Mouse (Mus musculus) bone marrow macrophage, adult 2 months (primary cell): ENCODE results near the gene Rufy1. TPM values are rescaled to one million over a fixed set of nuclear protein-coding genes. Genes with fewer than 3 reads are reported as not detected.
"Not testable (repeated sequence)": the region's sequence is repeated elsewhere in the genome, so short reads cannot be mapped to it uniquely, and the experiment has no call there.

Experiments
- H3K27ac ChIP-seq: 2 replicates; pipeline ENCODE4 v1.5.1; 2012; ENCODE audit warnings: low read depth, low read length; ENCODE audit not compliant: insufficient read depth
- H3K4me1 ChIP-seq: 2 replicates; pipeline ENCODE4 v1.6.1; 2012; ENCODE audit warnings: low read length; ENCODE audit not compliant: control insufficient read depth, insufficient read depth
- H3K4me3 ChIP-seq: 2 replicates; pipeline ENCODE4 v1.5.1; 2012; ENCODE audit warnings: mild to moderate bottlenecking, low read length, moderate library complexity; ENCODE audit not compliant: insufficient read depth
- CTCF ChIP-seq: IDR thresholded peaks from 2 replicates; pipeline ENCODE4 v1.5.1; 2012; ENCODE audit warnings: low read depth, mild to moderate bottlenecking, low read length, moderate library complexity
- POLR2A ChIP-seq: IDR thresholded peaks from 2 replicates; pipeline ENCODE4 v1.6.1; 2012; ENCODE audit warnings: mild to moderate bottlenecking, low read depth, low read length, borderline replicate concordance
- polyA plus RNA-seq: library from polyadenylated mRNA; stranded (reverse); fragments of >200 nt; gene quantifications from 2 replicates; pipeline ENCODE4 v1.2.4, GENCODE M21; 2012; ENCODE audit not compliant: missing spikeins, insufficient read depth, insufficient read length

Rufy1 gene
- polyA plus RNA-seq, 1 experiment, result 38.7 TPM

- H3K4me3 ChIP-seq, result no peak overlapping the region
- no peaks in the 10 kb centered on the region for H3K4me1 ChIP-seq
- TF ChIP-seq CTCF (no peak), POLR2A (no peak)
- no peak overlapping the region for H3K27ac ChIP-seq
Observed at GRCm38 (mm10) chr11:50456455-50456854, 25.5 kb upstream of the Rufy1 start.

GRCm38 (mm10) chr11:50454934-50455333 is 24.0 kb upstream of the Rufy1 start:
- H3K4me1 ChIP-seq, result no peaks in the 10 kb centered on the region
- TF ChIP-seq POLR2A, result no peak
- no peak for TF ChIP-seq CTCF
- no peak overlapping the region for H3K27ac ChIP-seq
- no peak overlapping the region for H3K4me3 ChIP-seq

- Histone ChIP-seq H3K4me3 (no peak overlapping the region), H3K4me1 (no peaks in the 10 kb centered on the region), H3K27ac (no peak overlapping the region)
- no peak for TF ChIP-seq CTCF
Observed at GRCm38 (mm10) chr11:50450236-50450635, 19.3 kb upstream of the Rufy1 start.

GRCm38 (mm10) chr11:50448163-50448562 is 17.2 kb upstream of the Rufy1 start:
- not testable (repeated sequence) for H3K4me3 ChIP-seq, H3K27ac ChIP-seq, H3K4me1 ChIP-seq

- TF ChIP-seq CTCF (no peak), POLR2A (no peak)
- Histone ChIP-seq H3K27ac (no peak overlapping the region), H3K4me1 (peaks cover 7% of the 10 kb centered on the region; the same call in 1 of the 2 replicates), H3K4me3 (no peak overlapping the region)
Observed at GRCm38 (mm10) chr11:50443259-50444065, 12.5 kb upstream of the Rufy1 start.

- H3K4me1 ChIP-seq, result peaks cover 12% of the 10 kb centered on the region
- H3K4me3 ChIP-seq, result no peak overlapping the region
- H3K27ac ChIP-seq, result no peak overlapping the region
- no peak for TF ChIP-seq POLR2A
- TF ChIP-seq CTCF, result no peak
Observed at GRCm38 (mm10) chr11:50441637-50442036, 10.7 kb upstream of the Rufy1 start.

GRCm38 (mm10) chr11:50440691-50441090 is 9.8 kb upstream of the Rufy1 start:
- Histone ChIP-seq H3K4me3 (no peak overlapping the region), H3K4me1 (peaks cover 12% of the 10 kb centered on the region), H3K27ac (no peak overlapping the region)
- TF ChIP-seq CTCF (no peak), POLR2A (no peak)

GRCm38 (mm10) chr11:50439857-50440256 is 8.9 kb upstream of the Rufy1 start:
- no peak overlapping the region for H3K27ac ChIP-seq
- H3K4me1 ChIP-seq, result peaks cover 12% of the 10 kb centered on the region
- H3K4me3 ChIP-seq, result no peak overlapping the region
- no peak for TF ChIP-seq POLR2A
- TF ChIP-seq CTCF, result peak; percentile 46

- Histone ChIP-seq H3K4me1 (peaks cover 19% of the 10 kb centered on the region), H3K4me3 (no peak overlapping the region), H3K27ac (no peak overlapping the region)
- TF ChIP-seq CTCF (no peak), POLR2A (no peak)
Observed at GRCm38 (mm10) chr11:50432896-50433295, 2.0 kb upstream of the Rufy1 start.

- H3K4me3 ChIP-seq, result no peak overlapping the region
- H3K27ac ChIP-seq, result no peak overlapping the region
- TF ChIP-seq CTCF, result no peak
- TF ChIP-seq POLR2A, result no peak
- H3K4me1 ChIP-seq, result peaks cover 13% of the 10 kb centered on the region
Observed at GRCm38 (mm10) chr11:50432069-50432440, 1.1 kb upstream of the Rufy1 start.
